Mouse (Mus musculus): Measurements from ENCODE around the gene Olfr791.
A peak's percentile ranks its signal among the peaks of the same experiment; 100 is the strongest.

The Olfr791 gene

DNA sequence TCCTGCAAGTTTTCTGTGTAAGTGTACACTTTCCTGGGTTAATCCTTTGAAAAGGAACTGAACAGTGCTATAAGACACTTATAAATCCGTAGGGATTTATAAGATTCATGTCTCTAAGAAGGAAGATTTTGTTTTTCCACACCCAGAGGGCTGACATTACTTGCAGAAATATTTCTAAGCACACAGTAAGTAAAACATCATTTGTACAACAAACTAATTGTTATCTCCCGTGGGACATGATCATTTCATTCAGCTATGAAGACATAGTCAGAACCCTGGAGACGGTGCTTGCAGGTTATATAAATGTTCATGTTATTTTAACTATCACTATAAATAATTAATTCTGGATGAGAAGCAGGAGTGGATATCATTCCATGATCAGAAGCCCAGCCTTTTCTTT lies at the start of gene Olfr791:
Gene Olfr791 (plus strand): TSS at position 301 of the 400 bp plus-strand sequence.
- no peak for DNase-seq (ENCODE audit: low read depth, low spot score)

DNA sequence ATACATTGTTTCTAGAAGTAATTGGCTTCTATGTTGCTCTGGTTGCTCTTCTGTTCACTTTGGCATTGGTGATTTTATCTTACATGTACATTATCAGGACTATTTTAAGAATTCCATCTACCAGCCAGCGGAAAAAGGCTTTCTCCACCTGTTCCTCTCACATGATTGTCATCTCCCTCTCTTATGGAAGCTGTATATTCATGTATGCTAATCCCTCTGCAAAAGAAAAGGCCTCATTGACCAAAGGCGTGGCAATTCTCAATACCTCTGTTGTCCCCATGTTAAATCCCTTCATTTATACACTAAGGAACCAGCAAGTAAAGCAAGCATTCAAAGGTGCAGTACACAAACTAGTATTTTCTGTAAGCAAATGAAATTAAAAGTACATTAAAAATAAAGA lies 48.3 kb upstream of the Olfr791 start:
- DNase-seq (ENCODE audit: low read depth, low spot score) = no peak

DNA sequence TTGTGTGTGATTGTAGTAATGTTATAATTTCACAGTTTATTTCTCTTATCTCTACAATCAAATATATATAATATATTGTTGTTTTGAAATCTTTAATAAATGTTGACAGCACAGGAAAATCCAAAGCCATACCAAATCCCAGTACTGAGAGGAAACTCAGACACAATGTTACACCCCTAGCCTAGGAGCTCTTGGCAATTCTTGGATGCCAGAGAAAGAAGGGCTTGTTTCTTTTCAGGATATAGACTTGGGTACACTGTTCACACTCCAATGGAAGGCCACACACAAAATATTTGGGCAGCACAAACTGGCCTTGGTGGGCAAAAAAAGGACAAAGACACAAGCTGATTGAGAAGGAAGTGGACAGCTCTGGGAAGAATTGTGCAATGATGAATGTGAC lies 47.9 kb upstream of the Olfr791 start:
- no peak for DNase-seq (ENCODE audit: low read depth, low spot score)

DNA sequence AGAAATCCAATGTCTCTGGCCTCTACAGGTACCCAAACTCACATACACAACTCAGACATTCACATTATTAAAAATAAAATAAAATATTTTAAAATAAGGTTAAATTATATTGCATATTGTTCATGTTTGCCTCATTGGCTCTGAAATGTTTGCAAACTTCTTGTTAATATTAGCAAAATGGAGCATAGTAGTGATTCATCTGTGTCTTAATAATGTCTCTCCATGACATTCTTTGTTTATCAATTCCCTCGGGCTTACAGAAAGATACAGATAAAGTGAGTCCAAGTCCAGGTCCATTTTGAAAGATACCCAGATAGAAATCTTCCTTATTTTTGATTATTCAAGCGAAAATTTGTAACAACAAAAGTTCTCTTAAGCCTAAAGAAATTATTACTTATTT lies 37.1 kb upstream of the Olfr791 start, which contains the start of gene Olfr789:
Gene Olfr789 (plus strand): TSS at position 301 of the 400 bp plus-strand sequence.
- DNase-seq (ENCODE audit: low read depth, low spot score) = no peak

DNA sequence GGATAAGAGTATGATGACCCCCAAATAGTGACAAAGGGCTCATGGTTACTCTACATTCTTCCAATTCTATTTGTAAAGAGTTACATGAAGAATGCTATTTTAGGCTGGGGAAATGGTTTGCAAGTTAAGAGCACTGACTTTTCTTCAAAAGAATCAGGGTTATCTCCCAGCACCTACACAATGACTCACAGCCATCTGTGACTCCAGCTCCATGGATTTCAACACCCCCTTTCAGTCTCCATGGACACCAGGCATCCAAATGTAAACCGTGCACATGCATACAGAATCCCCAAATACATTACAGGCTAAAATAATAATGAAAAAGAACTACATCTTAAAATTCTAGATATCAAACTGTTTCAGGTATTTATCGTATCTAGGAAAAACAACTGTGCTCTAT lies 31.5 kb upstream of the Olfr791 start:
- DNase-seq (ENCODE audit: low read depth, low spot score) = no peak

DNA sequence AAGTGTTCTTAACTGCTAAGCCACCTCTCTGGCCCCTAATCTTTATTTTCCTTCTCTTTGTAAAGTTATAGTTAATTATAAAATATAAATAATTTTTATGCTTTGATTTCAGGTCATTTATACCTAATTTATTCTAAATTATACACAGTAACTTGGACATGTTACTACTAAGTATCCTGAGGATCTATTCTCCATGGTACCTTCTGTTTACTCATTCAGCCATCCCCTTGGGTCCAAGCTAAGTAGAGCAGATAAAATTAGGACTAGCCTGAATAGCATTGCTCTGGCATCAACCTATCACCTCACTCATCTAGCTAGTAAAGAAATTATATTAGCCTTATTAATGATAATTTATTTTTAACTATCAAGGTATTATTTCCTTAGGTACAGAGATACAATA lies 23.4 kb upstream of the Olfr791 start, which contains the start of gene Olfr790:
Gene Olfr790 (plus strand): TSS at position 301 of the 400 bp plus-strand sequence.
- DNase-seq (ENCODE audit: low read depth, low spot score) = no peak

DNA sequence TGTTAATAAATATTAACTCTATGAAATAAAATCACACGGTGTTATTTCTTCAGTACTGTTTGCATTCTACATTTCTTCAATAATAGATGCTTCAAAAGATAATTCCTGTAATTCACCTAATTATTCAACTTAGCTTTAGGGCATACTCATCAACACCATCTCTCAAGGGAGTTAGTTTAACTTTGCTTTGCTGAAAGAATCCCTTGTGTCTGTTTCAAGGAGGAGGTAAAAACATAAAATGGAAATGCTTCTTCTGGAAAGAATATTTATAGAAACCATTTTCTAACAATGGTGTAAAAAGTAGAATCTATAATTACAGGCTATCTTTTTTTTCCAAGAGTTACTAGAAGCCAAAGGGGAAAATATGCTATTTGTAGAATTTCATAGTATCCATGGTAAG lies 17.3 kb downstream of the Olfr791 start, which contains the start of gene Olfr792:
Gene Olfr792 (plus strand): TSS at position 301 of the 400 bp plus-strand sequence.
- DNase-seq (ENCODE audit: low read depth, low spot score) = no peak

DNA sequence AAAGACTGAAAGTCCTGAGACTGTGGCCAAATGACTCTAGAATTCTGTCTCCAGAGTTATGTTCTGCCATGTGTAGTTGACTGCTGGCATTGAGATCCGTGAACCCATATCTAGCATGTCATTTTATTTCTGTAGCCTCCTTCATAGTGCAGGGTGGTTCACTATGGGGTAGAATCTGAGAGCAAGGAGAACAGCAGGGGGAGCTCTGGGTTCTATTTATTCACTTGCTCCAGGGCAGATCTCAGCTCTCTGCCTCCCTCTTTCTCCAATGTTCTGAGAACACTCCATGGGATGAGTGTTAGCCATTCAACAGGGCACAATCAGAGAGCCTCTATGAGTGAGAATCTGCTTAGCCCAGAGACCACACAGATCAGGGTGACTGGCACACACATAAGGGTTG lies 27.8 kb downstream of the Olfr791 start:
- peak; percentile 55 for DNase-seq (ENCODE audit: low read depth, low spot score)

DNA sequence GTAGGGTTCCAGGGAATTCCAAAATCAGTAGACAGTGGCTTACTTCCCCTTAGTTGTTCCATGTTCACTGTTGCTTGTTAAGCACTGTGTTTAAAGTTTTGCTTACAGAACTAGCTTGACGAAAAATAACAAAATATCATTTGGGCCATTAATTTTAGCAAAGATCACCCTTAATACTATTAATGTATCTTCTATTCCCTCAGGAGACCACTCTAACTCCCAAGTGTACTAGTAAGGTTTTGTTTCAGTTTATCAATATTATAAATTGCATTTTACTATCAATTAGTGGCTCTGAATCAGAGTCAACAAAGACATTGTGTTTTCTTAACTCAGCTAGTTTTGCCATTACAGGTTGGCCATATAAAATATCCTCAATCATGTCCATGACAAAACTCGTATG lies 45.8 kb downstream of the Olfr791 start, which contains the start of gene Olfr794:
Gene Olfr794 (plus strand): TSS at position 301 of the 400 bp plus-strand sequence.
- no peak for DNase-seq (ENCODE audit: low read depth, low spot score)

DNA sequence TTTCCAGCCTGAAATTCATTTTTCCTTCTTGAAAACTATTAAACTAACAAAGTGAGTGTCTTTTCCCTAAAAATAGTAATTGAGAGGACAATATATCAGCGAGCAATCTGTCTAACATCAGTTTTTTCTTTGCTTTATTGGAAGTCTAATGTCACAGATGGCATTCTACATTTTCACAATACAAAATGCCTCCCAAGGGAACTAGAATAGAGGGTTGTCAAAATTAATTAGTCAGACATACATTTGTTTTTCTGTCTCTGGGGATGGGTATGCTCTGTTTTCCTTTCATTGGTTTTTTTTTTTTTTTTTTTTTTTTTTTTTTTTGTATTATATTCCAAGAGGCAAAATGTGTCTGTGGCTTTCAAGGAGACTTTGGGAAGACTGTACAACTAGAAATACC lies 55.5 kb downstream of the Olfr791 start:
- no peak for DNase-seq (ENCODE audit: low read depth, low spot score)
